Mouse (Mus musculus): ENCODE data around the gene Npr2.
"Not testable (repeated sequence)": the region's sequence is repeated elsewhere in the genome, so short reads cannot be mapped to it uniquely, and the experiment has no call there.

Gene Npr2

DNA sequence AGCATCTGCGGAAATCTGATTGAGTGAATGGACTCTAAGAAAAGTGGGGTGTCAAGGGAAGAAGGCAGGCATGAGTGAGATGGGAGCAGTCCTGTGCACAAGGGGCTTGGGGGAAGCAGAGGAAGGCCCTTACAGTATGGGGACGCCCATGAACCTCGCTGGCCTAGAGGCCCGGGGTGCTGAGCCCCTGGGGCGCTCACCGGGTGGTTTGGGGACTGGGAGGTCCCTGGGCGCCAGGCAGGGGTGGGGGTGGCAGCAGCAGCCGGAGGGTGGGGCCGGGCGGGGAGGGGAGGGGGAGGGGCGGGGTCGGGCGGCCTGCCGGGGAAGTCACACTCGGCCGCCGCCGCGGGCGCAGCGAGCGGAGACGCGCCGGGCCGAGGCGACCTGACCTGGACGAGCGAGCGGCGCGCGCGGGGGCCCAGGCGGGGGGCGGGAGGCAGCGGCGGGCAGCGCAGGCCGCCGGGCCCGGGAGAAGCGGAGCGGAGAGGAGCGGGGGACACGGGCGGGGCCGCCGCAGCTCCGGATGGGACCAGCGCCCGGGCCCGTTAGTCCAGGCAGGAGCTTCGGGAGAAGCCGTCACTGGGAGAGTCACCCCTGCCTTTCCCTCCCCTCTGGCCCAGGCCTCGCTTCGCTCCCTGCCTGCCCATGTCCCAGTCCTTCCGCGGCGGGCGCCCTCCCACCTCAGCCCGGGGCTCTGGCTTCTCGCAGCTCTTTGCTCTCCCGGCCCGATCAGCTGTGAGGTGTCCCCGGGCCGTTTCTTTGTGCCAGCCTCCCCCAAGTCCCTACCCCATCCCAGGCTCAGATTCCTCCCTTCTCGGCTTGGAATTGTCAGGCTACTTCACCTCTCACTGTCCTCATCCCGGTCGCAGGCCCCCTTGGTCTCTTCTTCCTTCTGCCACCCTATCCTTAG lies at the start of gene Npr2:
Gene Npr2, plus strand, starts transcription at position 890 of the 910 bp plus-strand sequence.
- peak; percentile 49 to 55 for DNase-seq (ENCODE audit: low spot score in 2 of 2)

DNA sequence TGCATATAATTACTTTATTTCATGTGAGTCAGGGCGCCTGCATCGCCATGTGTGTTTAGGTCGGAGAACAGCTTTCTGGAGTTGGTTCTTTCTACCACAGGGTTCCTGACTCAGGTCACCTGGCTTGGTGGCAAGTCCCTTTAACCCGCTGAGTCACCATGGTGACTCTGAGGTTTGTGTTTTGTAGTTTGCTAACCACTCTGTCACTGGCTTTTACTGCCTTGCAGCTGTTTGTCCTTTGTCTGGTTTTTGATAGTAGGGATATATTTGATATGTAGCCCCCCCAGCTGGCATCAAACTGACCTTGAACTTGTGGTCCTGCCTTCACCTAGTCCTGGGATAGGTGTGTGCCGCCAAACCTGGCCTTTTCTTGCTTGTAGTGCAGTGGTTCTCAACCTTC lies 49.5 kb upstream of the Npr2 start:
- peak in 1 of 2 experiments; percentile 22 for DNase-seq (ENCODE audit: low spot score in 2 of 2)

DNA sequence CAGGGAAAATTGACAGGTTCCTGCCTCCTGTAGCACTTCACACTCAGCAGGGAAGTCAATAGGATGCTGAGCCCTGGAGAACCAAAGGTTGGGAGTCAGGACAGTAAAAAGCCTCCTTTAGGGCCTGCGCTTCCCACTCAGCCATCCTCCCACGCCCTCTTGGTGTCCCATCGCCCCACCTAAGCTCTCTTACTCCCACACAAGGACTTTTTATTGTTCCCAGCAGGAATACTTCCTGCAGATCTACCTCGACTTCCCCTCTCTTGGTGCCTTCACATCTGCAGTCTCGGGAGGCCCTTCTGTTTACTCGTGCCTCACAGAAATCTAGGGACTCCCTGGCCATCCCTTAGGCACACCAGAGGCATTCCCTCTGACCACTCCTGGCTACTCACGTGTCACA lies 48.3 kb upstream of the Npr2 start:
- peak in 1 of 2 experiments; percentile 23 for DNase-seq (ENCODE audit: low spot score in 2 of 2)

DNA sequence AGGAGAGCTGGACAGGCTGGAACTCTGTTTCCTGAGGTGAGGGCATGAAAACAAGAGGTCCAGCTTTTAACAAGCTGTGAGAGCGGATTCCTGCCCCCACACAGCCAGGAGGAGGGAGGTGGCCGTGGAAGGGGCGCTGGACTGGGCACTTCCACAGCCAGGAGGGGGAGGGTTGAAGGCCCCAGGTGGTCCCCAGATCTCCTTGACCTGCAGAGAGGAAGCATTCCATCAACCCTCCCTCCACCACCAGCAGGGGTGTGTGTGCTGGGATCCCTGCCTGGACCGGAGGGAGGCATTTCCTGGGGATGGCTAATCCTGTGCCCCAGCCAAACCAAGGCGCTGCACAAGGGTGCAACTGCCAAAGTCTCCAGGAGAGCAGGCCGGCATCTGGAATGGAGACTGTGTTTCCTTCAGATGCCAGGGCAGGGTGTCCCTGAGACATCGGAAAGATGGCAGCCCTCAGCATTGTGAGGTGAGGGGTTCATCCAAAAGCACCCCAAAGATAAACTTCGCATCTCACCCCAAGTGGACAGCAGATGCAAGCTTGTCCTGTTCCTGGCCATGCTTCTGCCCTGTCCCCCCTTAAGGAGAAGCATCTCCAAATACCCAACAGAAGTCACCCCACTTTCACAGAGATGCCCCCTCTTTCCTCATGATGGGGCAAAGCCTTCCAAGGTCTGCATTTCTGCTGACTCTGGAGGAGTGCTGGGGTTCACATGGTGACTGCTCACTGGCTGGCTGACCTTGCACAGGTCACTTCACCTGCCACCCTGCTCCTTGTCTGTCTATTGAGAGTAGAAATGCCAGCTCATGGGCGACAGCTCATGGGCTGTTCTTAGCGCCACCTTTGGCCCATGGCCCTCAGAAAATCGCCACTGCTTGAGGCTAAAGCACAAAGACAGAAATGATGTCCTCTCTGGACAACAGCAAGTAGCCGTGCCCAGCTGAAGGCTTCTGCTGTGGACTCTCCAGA lies 47.0 kb upstream of the Npr2 start, which contains the start of gene Msmp:
Gene Msmp, minus strand, starts transcription at position 51 of the 973 bp plus-strand sequence.
- peak in 1 of 2 experiments; percentile 25 for DNase-seq (ENCODE audit: low spot score in 2 of 2)

DNA sequence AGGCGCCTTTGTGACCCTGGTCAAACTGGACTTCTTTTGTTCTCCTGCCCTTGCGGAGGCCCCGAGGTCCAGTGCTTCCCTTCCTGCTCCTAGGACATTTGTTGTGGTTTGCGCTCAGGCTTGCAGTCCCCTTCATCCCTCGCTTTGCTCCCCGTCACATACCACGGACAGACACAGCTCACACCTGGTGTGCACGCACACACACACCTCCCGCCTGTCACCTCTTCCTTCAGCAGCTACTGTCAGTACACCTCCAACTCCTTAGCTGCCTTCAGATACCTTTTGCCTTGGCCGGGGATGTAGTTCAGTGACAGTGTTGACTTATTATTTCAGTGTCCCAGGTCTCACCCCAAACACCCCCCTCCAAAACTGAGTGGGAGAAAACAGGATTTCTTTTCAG lies 46.1 kb upstream of the Npr2 start:
- DNase-seq (ENCODE audit: low spot score in 2 of 2): no peak

DNA sequence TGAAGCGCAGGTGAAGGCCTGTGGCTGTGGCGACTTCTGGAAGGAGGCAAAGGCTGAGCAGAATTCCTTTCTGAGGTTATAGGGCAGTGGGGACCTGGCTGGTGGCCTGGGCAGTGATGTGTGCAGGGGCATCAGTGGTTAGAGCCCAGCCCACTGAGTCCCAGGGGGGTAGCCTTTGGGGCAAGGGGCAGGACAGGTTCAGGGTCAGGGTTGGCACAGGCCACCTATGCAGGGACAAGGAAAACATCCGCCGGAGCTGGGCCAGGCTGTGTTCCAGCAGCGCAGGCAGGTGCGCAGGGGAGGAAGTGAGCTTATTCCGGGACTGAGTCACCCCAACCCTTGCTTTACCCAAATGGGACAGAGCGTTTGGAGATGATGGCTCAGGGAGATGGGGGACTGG lies 45.3 kb upstream of the Npr2 start:
- DNase-seq (ENCODE audit: low spot score in 2 of 2): peak; percentile 27 to 28

DNA sequence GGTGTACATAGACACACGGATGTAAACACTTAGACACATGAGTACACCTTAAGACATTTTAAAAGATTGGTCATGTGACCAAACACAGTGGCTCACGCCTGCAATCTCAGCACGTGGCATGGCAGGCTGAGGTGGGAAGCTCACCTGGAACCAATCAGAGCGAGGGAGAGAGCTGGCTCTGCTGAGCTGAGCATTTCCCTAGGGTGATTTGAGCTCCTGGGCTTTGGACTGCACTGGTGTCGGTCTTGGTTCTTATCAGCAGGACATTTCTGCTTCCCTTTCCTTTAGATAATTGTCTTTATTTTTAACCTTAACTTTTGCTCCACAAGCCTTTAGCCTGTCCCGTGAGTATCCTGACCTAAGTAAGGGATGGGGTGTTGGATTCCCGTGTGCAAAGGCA lies 44.1 kb upstream of the Npr2 start:
- DNase-seq (ENCODE audit: low spot score in 2 of 2): no peak

DNA sequence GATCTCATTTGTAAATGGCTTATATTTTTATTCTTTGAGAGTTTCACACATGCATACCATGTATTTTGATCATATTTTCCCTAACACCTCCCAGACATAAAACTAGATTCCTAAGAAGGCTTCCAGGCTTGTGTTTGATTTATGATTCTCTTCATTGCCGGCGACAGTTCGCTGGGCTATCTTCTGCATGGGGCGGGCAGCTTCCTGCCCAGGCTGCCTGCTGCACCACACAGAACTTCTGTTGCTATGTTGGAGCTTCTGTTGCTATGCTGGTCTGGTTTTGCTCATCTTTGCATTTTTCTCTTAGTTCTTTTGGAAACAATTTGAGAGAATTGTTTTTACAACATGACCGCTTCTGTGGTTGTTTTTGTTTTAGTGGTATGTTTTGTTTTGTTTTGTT lies 40.2 kb upstream of the Npr2 start:
- peak; percentile 35 to 57 for DNase-seq (ENCODE audit: low spot score in 2 of 2)

DNA sequence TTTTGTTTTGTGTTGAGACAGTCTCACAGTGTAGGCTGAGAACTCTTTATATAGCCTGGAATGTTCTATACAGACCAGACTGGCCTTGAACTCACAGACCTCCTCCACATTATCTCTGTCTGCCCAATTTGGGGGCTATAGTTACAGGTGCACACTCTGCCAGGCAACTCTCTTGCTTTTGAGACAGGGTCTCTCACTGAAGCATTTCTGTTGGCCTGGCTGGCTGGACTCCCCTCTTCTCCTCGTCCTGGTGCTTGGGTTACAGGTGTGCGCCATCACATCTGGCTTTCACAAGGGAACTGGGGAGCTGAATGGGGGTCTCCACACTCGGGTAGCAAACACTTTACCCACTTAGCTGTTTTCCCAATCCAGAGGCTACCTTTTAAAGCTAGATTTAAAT lies 39.8 kb upstream of the Npr2 start:
- no peak for DNase-seq (ENCODE audit: low spot score in 2 of 2)

DNA sequence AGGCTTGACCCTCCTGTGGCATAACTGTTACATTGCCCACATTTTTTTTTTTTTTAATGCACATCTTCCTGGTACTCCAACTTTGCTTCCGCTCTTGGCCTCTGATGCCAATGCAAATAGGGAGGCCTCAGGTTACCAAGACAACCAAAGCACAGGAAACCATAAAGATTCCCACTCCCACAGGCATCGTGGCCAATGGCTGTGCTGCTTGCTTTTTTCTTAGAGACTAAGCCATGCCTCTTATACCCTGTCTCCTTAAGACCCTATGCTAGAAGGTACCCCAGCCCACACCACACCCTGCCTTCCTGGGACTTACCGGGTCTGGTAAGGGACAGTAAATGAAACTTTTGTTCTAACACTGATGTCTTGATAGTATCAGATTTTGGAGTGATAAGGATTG lies 38.3 kb upstream of the Npr2 start:
- peak in 1 of 2 experiments; percentile 28 for DNase-seq (ENCODE audit: low spot score in 2 of 2)

DNA sequence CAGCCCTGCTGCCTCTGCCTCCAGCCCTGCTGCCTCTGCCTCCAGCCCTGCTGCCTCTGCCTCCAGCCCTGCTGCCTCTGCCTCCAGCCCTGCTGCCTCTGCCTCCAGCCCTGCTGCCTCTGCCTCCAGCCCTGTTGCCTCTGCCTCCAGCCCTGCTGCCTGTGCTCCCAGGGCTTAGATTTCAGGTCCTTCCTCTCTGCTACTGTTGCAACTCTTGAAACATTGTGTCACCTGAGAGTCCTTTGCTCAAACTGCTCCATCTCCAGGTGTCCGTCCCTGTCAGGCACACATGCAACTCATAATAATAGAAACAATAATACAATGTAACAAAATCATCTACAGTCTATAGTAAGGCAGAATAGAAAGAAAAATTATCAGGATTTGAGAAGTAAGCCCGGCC lies 35.1 kb upstream of the Npr2 start:
- not testable (repeated sequence) for DNase-seq (ENCODE audit: low spot score in 2 of 2)

DNA sequence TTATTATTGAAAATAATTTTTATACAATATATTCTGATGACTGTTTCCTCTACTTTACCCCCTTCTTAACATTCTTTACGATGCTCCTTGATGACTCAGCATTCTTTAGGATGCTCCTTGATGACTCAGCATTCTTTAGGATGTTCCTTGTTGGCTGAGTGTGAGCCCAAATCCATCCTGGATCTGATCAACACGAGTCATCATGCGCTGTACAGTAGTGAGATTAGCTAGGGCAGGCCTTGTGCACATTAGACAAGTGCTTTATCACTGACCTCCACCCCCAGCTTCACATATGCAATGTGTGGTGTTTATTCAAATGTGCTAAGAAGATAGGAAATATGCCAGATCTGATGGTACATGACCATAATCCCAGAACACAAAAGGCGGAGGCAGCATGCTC lies 33.5 kb upstream of the Npr2 start:
- DNase-seq (ENCODE audit: low spot score in 2 of 2): peak in 1 of 2 experiments; percentile 5

DNA sequence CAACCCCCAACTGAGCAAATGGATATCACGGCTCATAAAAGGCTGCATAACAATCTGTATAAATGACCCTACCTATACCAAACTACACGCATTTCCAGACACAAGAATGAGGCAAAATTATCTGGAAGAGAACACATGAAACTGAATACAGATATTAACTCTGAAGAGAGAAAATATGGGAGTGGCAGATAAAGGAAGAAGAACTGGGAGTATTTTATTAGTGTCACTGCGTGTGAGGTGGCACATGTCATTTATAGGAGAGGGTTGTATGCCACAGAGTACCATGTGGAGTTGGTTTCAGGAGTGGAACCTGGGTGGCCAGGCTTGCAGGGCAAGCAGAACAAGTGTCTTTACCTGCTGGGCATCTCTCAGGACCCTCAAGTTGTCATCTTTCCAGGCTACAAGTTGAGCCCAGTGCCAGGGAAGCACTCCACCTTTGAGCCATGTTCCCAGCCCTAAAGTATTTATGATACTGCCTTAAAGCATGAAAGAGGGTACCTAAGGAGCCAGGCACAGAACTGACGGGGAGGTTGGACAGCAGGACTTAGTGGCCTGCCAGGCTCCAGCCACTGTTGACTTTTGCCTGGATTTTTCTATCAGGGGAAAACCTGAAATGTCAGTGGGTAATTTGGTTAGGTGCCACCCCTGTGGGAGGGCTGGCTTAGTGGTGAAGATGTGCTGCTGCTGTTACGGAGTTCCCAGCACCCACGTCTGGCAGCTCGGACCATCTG lies 32.9 kb upstream of the Npr2 start:
- DNase-seq (ENCODE audit: low spot score in 2 of 2): peak in 1 of 2 experiments; percentile 4

DNA sequence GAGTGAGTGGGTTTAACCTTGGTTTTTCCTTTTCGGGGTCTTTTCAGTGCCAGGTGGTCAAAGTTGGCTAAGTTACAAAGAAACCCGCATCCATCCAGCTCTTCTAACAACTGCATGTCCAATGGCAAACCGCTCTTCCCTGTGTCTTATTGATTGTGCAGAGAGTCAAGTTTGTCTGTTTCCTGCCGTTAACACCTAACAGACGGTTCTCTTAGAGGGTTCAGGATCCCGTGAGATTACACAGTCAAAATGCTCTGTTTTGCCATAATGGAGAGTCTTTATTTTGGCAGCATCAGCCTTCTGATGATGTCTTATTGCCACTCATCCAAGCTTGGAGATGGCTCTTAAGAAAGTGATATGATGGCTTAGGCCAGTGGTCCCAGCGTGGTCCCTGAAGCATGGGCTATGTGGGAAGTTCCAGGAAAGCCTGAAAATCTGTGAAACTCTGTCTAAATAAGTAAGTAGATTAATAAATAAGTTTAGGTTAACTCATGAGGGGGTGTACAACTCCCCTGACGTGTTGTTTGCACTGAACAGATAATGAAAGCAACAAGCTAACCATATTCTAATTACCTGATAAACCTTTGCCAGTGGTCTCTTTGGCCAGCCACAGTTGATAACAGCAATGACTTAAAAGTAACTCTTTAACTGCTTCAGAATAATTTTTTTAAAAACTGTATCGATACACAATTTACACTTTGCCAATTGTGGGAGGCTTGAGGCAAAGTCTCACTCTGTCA lies 31.4 kb upstream of the Npr2 start:
- peak in 1 of 2 experiments; percentile 6 for DNase-seq (ENCODE audit: low spot score in 2 of 2)

DNA sequence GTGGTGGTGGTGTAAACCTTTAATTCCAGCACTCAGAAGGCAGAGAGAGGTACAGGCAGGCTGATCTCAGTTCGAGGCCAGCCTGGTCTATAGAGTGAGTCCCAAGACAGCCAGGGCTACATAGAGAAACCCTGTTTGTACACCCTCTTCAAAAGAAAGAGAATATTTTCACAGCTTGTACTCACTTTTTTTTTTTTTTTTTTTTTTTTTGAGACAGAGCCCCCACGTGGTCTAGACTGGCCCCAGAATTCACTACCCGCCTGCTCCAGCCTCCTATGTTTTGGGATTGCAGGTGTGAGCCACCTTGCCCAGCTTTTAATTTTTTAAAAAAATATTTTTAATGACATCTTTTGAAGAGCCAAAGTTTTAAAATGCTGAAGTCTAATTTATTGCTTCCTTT lies 27.6 kb upstream of the Npr2 start:
- DNase-seq (ENCODE audit: low spot score in 2 of 2): peak in 1 of 2 experiments; percentile 5

DNA sequence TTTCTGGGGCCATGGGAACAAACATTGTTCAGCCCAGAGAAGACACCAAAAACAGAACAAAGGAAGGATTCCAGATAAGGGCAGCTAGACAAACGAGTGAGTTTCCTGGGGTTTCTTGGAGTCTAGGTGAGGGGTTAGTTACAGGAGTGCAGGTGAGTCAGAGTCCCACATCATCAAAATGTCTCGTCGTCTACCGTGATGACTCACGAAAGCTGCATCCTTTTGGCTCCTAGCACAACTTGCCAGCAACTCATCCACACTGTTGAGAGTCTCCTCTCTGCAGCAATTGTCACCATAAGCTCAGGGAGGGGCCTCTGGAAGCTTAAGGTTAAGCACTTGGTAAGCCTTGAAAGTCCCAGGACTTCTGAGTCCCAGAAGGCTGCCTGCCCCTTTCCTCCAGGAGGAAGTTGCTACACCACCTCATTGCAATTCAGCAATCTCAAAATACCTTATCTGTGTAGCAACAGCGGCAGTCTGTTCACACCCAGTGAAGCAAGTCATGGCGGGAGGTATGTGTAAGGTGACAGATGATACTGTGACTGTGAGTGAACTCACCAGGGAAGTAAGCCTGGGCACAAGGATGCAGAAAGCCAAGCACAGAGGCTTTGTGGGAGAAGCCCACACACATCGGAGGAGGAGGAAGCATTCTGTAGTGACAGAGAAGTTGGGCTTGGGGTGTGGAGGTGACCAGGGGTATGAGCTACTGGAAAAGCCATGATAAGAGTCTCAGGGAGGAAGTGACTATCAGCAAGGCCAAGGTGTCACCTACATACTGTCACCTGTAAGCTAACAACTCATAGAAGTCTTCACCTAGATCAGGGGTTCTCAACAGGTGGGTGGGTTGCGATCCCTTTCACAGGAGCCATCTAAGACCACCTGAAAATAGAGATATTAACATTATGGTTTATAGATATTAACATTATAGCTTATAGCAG lies 26.7 kb upstream of the Npr2 start:
- DNase-seq (ENCODE audit: low spot score in 2 of 2): peak in 1 of 2 experiments; percentile 19

DNA sequence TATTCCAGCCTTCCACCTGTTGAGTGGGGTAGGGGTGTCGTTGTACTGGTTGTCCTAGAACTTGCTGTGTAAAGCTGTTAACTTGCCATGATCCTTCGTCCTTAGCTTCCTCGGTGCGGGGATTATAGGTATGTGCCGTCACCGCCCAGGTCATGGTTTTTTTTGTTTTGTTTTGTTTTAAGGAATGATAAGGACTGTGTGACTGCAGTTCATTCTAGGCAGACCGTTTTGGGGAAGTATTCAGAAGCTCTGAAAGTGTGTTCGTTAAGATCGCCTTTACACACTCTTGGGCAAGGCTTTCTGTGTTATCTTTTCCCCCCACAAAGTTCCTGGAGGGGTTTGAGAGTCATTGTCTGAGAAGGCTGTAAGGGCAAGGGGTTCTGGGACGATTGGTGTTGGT lies 19.2 kb upstream of the Npr2 start:
- DNase-seq (ENCODE audit: low spot score in 2 of 2): peak in 1 of 2 experiments; percentile 8

DNA sequence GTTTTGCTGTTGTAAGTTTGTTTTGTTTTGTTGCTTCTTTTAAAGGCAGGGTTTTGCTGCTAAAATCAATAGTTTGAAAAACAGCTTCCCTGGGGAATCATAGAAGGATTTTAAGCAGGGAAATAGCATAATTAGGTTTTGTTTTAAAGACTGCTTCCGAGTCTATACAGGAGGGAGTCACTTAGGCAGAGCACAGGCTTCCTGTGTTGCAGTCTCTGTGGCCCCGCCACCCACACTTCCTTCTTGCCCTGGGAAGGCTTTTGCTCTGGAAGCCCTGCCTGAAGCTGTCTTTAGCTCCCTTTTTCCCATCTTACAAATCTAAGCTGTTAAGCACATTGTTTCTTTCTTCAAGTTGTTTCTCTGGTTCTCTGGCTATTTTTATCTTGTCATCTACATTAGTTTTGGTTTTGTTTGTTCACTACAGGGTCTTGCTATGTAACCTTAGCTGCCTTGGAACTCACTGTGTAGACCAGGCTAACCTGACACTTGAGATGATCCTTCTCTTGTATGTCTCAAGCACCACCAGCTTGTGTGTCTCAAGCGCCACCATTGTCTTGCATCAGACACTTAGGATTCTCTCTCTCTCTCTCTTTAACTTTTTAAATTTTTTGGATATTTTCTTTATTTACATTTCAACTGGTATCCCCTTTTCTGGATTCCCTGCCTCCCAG lies 18.5 kb upstream of the Npr2 start:
- DNase-seq (ENCODE audit: low spot score in 2 of 2): peak in 1 of 2 experiments; percentile 15

DNA sequence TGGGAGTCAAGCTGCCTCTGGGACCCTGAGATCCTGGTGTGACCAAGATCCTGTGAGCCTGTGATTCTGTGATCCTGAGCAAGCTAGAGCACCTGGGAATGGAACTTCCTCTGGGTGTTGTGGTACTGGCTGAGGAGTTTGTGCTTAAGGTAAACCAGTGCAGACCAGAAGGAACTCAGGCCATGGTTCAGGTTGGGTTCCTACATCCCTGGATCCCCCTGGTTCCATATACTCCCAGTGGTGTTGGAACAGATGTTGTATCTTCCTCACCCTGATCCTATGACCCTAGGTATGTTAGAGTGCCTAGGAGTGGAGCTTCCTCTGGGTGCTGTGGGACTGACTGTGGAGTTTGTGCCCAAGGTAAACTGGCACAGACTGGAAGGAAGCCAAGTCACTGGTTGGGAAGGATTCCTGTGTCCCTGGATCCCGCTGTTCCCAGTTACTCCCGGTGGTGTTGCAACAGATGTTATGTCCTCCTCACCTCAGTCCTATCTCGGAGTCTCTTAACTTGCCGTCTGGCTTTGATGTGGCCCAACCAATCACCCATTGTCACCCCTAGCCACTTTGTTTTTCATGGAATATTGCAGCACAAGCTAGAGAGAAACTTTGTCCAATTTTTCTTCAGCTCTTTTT lies 11.5 kb upstream of the Npr2 start:
- DNase-seq (ENCODE audit: low spot score in 2 of 2): peak in 1 of 2 experiments; percentile 18
